Mouse (Mus musculus) small intestine, adult 2 months (tissue): ENCODE results near the gene Vash1.

Source experiments
- CTCF ChIP-seq: fragments of 200-500 bp; IDR thresholded peaks from 2 replicates; pipeline ENCODE4 v1.5.1; 2012; ENCODE audit warnings: low read depth, mild to moderate bottlenecking, control low read depth, inconsistent platforms, low read length, moderate library complexity, mixed read lengths; ENCODE audit not compliant: insufficient replicate concordance, insufficient read length; ENCODE audit errors: extremely low read depth
- POLR2A ChIP-seq: fragments of 200-500 bp; IDR thresholded peaks from 2 replicates; pipeline ENCODE4 v1.6.1; 2012; ENCODE audit warnings: low read depth, mild to moderate bottlenecking, control low read depth, inconsistent platforms, low read length, moderate library complexity

DNA sequence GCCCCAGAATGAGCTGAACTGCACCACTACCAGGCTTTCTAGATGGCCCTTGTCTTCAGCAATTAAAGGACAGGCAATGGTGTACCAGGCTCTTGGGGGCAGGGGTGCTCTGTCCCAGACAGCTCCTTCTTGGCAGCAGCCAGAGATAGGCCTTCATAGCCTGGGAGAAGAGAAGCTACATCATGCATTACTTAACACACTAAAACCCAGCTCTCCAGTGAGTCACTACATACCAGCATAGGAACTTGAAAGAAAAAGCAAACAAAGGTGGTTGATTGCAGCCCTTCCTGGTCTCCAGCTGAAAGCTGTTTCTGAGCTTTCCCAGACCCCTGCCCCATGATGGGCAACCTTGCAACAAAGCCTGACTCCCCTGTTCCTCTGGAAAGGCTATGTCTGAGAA lies 20.0 kb downstream of the Vash1 start:
- TF ChIP-seq POLR2A = no peak
- no peak for TF ChIP-seq CTCF
